Mouse (Mus musculus): ENCODE data around the gene Dnph1. TPM values are rescaled to one million over a fixed set of nuclear protein-coding genes. Genes with fewer than 3 reads are reported as not detected.

Dnph1 gene
- polyA plus RNA-seq, 1 experiment: 17.6 TPM

DNA sequence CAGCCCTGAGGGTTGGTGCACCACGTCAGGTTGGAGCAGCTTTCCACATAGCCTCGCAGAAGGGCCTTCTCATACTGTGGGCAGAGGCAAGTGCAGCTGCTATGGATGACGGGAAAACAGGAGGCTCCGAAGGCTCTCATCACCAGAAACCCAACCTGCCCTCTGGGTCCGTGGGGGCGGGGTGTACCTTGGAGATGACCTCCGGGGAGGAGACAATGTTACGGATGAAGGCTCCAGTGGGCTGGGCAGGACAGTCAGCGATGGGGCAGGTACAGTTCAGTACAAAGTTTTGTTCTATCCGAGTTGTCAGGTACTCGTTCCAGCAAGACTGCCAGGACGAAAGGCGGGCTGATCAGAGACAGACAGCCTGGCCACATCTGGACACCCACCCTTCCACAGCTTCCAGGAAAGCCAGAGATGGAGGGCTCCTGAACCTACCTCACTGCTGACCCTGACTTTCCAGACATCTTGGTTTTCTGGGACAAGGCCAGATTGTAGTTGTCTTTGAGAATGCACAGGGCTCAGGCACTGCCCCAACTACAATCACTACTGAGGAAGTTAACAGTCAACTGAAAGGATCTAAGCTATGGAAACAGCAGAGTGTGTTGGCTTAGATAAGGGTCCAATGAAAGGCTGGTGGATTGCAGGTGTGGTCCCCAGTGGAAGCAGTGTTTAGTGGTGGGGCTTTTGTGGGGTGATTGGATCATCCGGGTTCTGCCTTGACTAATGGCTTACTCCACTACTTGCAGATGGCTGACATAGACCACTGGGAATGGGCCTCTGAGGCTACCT, 7.5 kb downstream of the Dnph1 start:
- TF ChIP-seq POLR2A (IDR thresholded peaks at IDR 0.05; ENCODE audit: borderline replicate concordance, extremely low read depth, insufficient read depth, insufficient read length, poor library complexity, severe bottlenecking) (no peak), CTCF (IDR thresholded peaks at IDR 0.05; ENCODE audit: borderline replicate concordance, extremely low read depth, insufficient read depth, insufficient read length) (no peak)
- no peak for DNase-seq (ENCODE audit: low read depth)

GRCm38 (mm10) chr17:46505617-46506016, 9.1 kb downstream of the Dnph1 start:
- DNase-seq (ENCODE audit: low read depth): no peak
- TF ChIP-seq CTCF (IDR thresholded peaks at IDR 0.05; ENCODE audit: borderline replicate concordance, extremely low read depth, insufficient read depth, insufficient read length) (no peak), POLR2A (IDR thresholded peaks at IDR 0.05; ENCODE audit: borderline replicate concordance, extremely low read depth, insufficient read depth, insufficient read length, poor library complexity, severe bottlenecking) (no peak)

DNA sequence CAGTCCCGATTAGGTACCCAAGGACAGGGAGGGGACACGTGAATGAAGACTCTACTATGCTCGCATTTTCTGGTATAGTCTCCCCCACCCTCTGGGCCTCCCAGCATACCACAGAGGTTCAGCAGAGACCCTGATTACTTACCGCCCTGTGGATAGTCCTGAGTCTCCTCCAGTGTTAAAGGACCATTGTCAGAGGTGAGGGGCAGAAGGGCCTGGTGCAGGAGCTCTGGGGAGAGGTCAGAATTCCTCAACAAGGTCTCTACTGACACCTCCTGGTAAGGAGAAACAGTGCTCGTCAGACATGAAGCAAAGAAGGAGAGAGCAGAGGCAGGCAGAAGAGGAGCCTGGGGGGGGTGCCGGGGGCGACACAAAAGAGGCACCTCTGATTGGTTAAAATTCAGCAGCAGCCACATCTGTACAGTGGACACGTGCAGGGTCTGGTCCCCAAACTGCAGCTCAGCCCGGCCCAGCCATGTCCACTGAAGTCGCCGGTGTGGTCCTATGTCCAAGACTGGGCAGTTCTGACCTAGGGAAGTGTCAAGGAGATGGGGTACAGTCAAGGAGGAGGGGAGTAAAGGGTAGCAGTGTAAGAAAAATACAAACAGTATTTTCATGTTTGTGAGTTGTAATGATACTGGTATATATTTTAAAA, 14.7 kb downstream of the Dnph1 start:
- TF ChIP-seq POLR2A (IDR thresholded peaks at IDR 0.05; ENCODE audit: borderline replicate concordance, extremely low read depth, insufficient read depth, insufficient read length, poor library complexity, severe bottlenecking) (no peak), CTCF (IDR thresholded peaks at IDR 0.05; ENCODE audit: borderline replicate concordance, extremely low read depth, insufficient read depth, insufficient read length) (peak; percentile 63; the same call in 1 of the 2 replicates)
- DNase-seq (ENCODE audit: low read depth): peak; percentile 30

GRCm38 (mm10) chr17:46513329-46513728, 16.8 kb downstream of the Dnph1 start:
- TF ChIP-seq CTCF (IDR thresholded peaks at IDR 0.05; ENCODE audit: borderline replicate concordance, extremely low read depth, insufficient read depth, insufficient read length): no peak
- no peak for TF ChIP-seq POLR2A (IDR thresholded peaks at IDR 0.05; ENCODE audit: borderline replicate concordance, extremely low read depth, insufficient read depth, insufficient read length, poor library complexity, severe bottlenecking)
- DNase-seq (ENCODE audit: low read depth): peak; percentile 33

- TF ChIP-seq CTCF (IDR thresholded peaks at IDR 0.05; ENCODE audit: borderline replicate concordance, extremely low read depth, insufficient read depth, insufficient read length) (no peak), POLR2A (IDR thresholded peaks at IDR 0.05; ENCODE audit: borderline replicate concordance, extremely low read depth, insufficient read depth, insufficient read length, poor library complexity, severe bottlenecking) (no peak)
- DNase-seq (ENCODE audit: low read depth): no peak
Observed at GRCm38 (mm10) chr17:46519971-46520370, 23.5 kb downstream of the Dnph1 start.

GRCm38 (mm10) chr17:46520385-46520979, 24.0 kb downstream of the Dnph1 start:
- no peak for TF ChIP-seq POLR2A (IDR thresholded peaks at IDR 0.05; ENCODE audit: borderline replicate concordance, extremely low read depth, insufficient read depth, insufficient read length, poor library complexity, severe bottlenecking)
- no peak for TF ChIP-seq CTCF (IDR thresholded peaks at IDR 0.05; ENCODE audit: borderline replicate concordance, extremely low read depth, insufficient read depth, insufficient read length)
- peak; percentile 29 for DNase-seq (ENCODE audit: low read depth)

- no peak for TF ChIP-seq CTCF (IDR thresholded peaks at IDR 0.05; ENCODE audit: borderline replicate concordance, extremely low read depth, insufficient read depth, insufficient read length)
- no peak for TF ChIP-seq POLR2A (IDR thresholded peaks at IDR 0.05; ENCODE audit: borderline replicate concordance, extremely low read depth, insufficient read depth, insufficient read length, poor library complexity, severe bottlenecking)
- no peak for DNase-seq (ENCODE audit: low read depth)
Observed at GRCm38 (mm10) chr17:46521174-46521573, 24.7 kb downstream of the Dnph1 start.

DNA sequence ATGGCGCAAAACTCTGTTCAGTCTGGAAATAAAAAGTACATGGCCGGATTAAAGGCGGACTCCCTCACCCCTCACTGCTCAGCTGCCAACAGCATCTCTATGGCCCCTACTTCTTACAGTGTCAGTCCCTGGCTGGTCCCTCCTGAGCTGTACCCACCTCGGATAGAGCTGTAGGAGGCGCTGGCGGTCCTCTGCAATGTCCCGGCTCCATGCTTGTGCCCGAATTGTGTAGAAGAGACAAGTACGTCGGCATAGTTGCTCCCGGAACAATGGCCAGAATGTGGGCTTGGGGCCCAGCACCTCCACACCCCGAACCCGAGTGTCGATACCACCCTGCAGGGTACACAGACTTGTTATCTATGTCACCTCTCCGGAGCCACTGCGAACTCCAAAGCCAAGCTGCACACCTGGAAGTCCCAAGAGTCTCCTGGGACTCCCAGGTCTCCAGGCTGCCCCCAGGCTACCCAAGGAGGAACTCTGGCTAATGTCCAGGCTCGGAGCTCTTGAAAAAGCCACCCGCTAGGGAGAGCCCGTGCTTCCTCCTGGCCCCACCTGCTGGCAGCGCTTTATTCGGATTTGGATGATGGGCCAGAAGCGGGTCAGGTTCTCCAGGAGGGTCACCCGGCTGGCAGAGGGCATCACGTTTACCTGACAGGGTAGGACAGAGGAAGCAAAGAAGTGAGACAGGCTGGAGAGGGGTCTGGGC, 25.6 kb downstream of the Dnph1 start:
- TF ChIP-seq POLR2A (IDR thresholded peaks at IDR 0.05; ENCODE audit: borderline replicate concordance, extremely low read depth, insufficient read depth, insufficient read length, poor library complexity, severe bottlenecking) (no peak), CTCF (IDR thresholded peaks at IDR 0.05; ENCODE audit: borderline replicate concordance, extremely low read depth, insufficient read depth, insufficient read length) (0 out of 2 replicates have a peak, but pooled peaks have one; percentile 31)
- peak; percentile 37 for DNase-seq (ENCODE audit: low read depth)

DNA sequence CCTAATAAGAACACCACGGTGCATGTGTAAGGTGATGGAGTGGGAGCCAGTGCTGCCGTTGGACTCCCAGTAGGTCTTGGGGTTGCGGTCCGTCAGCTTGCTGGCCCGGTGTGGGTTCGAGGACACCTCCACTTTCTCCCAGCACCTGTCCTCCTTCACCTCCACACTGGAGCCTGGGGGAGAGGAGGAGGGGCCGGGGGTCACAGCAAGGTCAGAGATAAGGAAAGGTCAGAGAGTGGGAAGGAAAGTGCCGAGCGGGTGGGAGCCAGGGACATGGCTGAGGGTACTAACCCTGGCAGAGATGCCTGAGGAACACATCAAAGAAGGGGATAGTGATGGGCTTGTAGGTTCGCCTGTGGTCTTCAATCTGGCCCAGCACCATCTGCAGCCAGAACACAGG, 28.6 kb downstream of the Dnph1 start:
- TF ChIP-seq POLR2A (IDR thresholded peaks at IDR 0.05; ENCODE audit: borderline replicate concordance, extremely low read depth, insufficient read depth, insufficient read length, poor library complexity, severe bottlenecking) (no peak), CTCF (IDR thresholded peaks at IDR 0.05; ENCODE audit: borderline replicate concordance, extremely low read depth, insufficient read depth, insufficient read length) (no peak)
- no peak for DNase-seq (ENCODE audit: low read depth)

DNA sequence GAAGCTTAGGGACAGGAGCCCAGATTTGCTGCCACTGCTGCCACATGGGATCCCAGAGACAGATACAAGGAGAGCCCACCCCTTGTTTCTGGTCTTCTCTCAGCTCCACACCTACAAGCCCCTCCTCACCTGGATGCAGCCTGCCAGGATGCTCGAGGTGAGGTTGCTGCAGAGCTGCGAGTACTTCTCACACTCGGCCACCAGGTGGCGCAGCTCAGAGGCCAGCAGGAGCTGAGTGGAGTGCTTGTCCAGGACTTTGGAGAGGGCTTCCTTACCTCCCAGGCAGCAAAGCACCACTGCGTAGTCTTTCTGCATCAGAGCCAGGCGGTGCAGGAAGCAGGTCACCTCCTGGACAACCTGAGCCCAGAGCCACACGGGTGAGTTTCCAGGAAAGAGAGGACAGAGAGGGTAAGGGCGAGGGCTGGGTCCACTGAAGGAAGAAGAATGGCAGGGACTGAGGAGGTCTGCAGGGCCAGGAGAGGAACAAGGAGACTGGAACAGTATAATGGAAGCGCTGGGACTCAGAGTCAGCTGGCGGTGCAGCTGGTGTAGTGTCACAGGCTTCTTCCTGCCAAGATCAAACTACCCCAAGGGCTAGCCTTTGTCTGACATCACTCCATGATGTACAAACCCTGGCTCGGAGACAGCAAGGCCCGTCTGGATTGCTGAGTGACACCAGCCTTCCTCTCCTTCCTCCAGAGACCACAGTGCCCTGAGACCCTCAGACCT, 29.2 kb downstream of the Dnph1 start:
- peak; percentile 82 for DNase-seq (ENCODE audit: low read depth)

More for the DNA sequence above, 29.2 kb downstream of the Dnph1 start:
- TF ChIP-seq POLR2A (IDR thresholded peaks at IDR 0.05; ENCODE audit: borderline replicate concordance, extremely low read depth, insufficient read depth, insufficient read length, poor library complexity, severe bottlenecking): no peak
- TF ChIP-seq CTCF (IDR thresholded peaks at IDR 0.05; ENCODE audit: borderline replicate concordance, extremely low read depth, insufficient read depth, insufficient read length): peak; percentile 94
